Mouse (Mus musculus): ENCODE results near the gene Glod4. TPM values are rescaled to one million over a fixed set of nuclear protein-coding genes. Genes with fewer than 3 reads are reported as not detected.

The Glod4 gene
- polyA plus RNA-seq, 1 experiment from 2014 or later: 121 TPM

GRCm38 (mm10) chr11:76122571-76122970, 121.0 kb downstream of the Glod4 start:
- ATAC-seq (ENCODE audit: low FRiP score): no peak
- no peaks in the 10 kb centered on the region for H3K9me3 ChIP-seq
- H3K9ac ChIP-seq: no peak overlapping the region
- no peaks in the 10 kb centered on the region for H3K4me1 ChIP-seq (replicated peaks)
- H3K4me3 ChIP-seq: no peak overlapping the region
- no peak overlapping the region for H3K27ac ChIP-seq
- no peaks in the 10 kb centered on the region for H3K27me3 ChIP-seq
- H3K4me2 ChIP-seq: no peak overlapping the region
- peaks cover 63% of the 10 kb centered on the region for H3K36me3 ChIP-seq
- WGBS: 96% methylated on average over 2 of the region's 2 CpGs

GRCm38 (mm10) chr11:76121086-76121485, 122.4 kb downstream of the Glod4 start:
- H3K36me3 ChIP-seq: peaks cover 76% of the 10 kb centered on the region
- no peaks in the 10 kb centered on the region for H3K9me3 ChIP-seq
- WGBS: 86% methylated on average over 4 of the region's 4 CpGs
- H3K27me3 ChIP-seq: no peaks in the 10 kb centered on the region
- H3K4me1 ChIP-seq (replicated peaks): no peaks in the 10 kb centered on the region
- H3K4me2 ChIP-seq: no peak overlapping the region
- H3K27ac ChIP-seq: no peak overlapping the region
- H3K4me3 ChIP-seq: no peak overlapping the region
- ATAC-seq (ENCODE audit: low FRiP score): no peak
- no peak overlapping the region for H3K9ac ChIP-seq

DNA sequence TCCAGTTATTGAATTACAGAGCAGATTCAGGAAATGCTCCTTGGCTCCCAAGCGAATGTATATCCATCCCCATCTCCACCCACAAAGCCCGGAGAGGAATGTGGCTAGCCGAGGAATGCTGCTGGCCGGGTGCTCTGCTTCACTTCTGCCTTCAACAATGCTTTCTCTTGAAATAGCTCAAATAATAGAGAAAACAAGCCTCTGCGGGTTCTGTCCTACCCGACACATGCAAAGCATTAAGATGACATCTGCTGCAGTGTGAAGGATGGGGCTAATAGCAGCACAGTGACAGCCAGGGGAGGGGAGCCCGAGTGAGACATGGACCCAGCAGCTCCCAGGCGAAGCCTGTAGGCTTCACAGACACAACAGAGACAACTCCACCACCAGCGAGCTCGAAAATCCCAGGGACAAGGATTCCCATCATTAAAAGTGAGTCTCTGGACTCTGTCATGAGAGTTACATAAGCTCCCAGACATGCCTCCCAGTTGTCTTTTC, 123.1 kb downstream of the Glod4 start:
- no peaks in the 10 kb centered on the region for H3K4me1 ChIP-seq (replicated peaks)
- H3K9ac ChIP-seq: no peak overlapping the region
- no peaks in the 10 kb centered on the region for H3K27me3 ChIP-seq
- no peak overlapping the region for H3K27ac ChIP-seq
- ATAC-seq (ENCODE audit: low FRiP score): no peak
- peaks cover 76% of the 10 kb centered on the region for H3K36me3 ChIP-seq
- no peak overlapping the region for H3K4me3 ChIP-seq
- 71% methylated on average over 10 of the region's 10 CpGs for WGBS
- H3K9me3 ChIP-seq: no peaks in the 10 kb centered on the region
- H3K4me2 ChIP-seq: no peak overlapping the region

DNA sequence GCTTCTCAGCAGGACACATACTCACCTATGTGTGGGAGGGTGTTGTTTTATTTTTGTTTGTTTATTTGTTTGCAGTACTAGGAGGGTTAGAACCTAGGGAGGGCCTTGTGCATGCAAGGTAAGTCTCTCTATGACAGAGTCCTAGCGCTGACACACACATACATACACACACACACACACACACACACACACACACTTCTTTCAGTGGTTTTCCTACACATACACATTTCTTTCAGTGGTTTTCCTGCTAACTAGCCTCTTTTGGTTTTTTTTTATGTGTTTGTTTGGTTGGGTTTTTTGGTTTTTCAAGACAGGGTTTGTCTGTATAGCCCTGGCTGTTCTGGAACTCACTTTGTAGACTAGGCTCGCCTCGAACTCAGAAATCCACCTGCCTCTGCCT, 133.1 kb downstream of the Glod4 start:
- H3K4me1 ChIP-seq (replicated peaks): no peaks in the 10 kb centered on the region
- no peak overlapping the region for H3K9ac ChIP-seq
- WGBS: 95% methylated on average over 3 of the region's 3 CpGs
- no peaks in the 10 kb centered on the region for H3K9me3 ChIP-seq
- peaks cover 75% of the 10 kb centered on the region for H3K36me3 ChIP-seq
- H3K4me2 ChIP-seq: no peak overlapping the region
- ATAC-seq (ENCODE audit: low FRiP score): no peak
- H3K4me3 ChIP-seq: no peak overlapping the region
- no peaks in the 10 kb centered on the region for H3K27me3 ChIP-seq
- no peak overlapping the region for H3K27ac ChIP-seq

- no peaks in the 10 kb centered on the region for H3K4me1 ChIP-seq (replicated peaks)
- WGBS: 90% methylated on average over 11 of the region's 11 CpGs
Measured at GRCm38 (mm10) chr11:76106551-76107496, 136.7 kb downstream of the Glod4 start.

GRCm38 (mm10) chr11:76101154-76101553, 142.4 kb downstream of the Glod4 start:
- Histone ChIP-seq H3K9ac (no peak overlapping the region), H3K9me3 (no peaks in the 10 kb centered on the region), H3K27ac (no peak overlapping the region), H3K4me2 (no peak overlapping the region), H3K4me1 (replicated peaks) (no peaks in the 10 kb centered on the region), H3K4me3 (no peak overlapping the region), H3K36me3 (peaks cover 70% of the 10 kb centered on the region), H3K27me3 (no peaks in the 10 kb centered on the region)
- ATAC-seq (ENCODE audit: low FRiP score): no peak

More at GRCm38 (mm10) chr11:76106551-76107496, 136.7 kb downstream of the Glod4 start:
- Histone ChIP-seq H3K4me2 (no peak overlapping the region), H3K27ac (no peak overlapping the region), H3K9ac (no peak overlapping the region), H3K27me3 (no peaks in the 10 kb centered on the region), H3K36me3 (peaks cover 68% of the 10 kb centered on the region), H3K9me3 (no peaks in the 10 kb centered on the region), H3K4me3 (no peak overlapping the region)
- no peak for ATAC-seq (ENCODE audit: low FRiP score)

DNA sequence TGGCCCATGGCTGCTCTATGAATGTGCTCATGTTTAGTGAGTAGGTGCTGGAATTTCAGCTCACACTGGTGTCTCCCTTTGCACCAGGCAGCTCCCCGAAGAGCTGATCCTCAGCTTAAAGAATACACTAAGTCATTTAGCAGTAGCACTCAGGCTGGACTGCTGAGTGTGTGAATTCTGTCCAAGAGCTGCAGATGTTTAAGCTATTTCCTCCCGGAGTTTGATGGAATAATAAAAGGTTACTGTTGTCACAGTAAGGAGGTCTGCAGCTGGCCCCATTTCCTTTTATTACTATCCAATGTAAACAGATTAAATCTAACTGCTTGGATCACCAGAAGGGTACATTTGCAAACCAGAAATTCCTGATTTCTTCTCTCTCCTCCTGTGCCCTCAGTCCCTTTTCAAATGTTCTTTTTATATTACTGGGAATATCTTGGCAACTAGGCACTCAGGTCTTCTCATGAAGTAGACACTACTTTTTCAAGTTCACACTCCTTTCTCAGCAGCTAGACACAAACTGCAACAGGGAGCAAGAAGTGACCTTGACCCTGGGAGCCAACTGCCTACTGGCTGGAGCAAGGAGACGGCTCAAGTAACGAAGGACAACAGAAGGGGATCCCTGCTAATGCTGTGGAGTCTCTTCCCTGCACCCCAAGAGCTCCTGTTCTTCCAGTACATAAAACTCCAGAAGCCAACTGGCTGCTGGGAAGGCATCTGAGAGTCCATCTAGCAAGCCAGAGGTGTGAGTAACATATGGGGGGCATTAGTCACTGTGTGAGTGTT, 144.1 kb downstream of the Glod4 start:
- Histone ChIP-seq H3K4me1 (replicated peaks) (no peaks in the 10 kb centered on the region), H3K36me3 (peaks cover 56% of the 10 kb centered on the region), H3K4me3 (no peak overlapping the region), H3K9ac (no peak overlapping the region), H3K27ac (no peak overlapping the region), H3K27me3 (no peaks in the 10 kb centered on the region), H3K4me2 (no peak overlapping the region), H3K9me3 (no peaks in the 10 kb centered on the region)
- 80% methylated on average over 4 of the region's 4 CpGs for WGBS
- ATAC-seq (ENCODE audit: low FRiP score): no peak

GRCm38 (mm10) chr11:76093610-76094009, 149.9 kb downstream of the Glod4 start:
- no peak for ATAC-seq (ENCODE audit: low FRiP score)
- Histone ChIP-seq H3K4me2 (no peak overlapping the region), H3K36me3 (peaks cover 52% of the 10 kb centered on the region), H3K27me3 (no peaks in the 10 kb centered on the region), H3K4me3 (no peak overlapping the region), H3K9me3 (no peaks in the 10 kb centered on the region), H3K27ac (no peak overlapping the region), H3K9ac (no peak overlapping the region), H3K4me1 (replicated peaks) (no peaks in the 10 kb centered on the region)
- 93% methylated on average over 8 of the region's 8 CpGs for WGBS

- H3K9ac ChIP-seq: no peak overlapping the region
- ATAC-seq (ENCODE audit: low FRiP score): no peak
- H3K27me3 ChIP-seq: no peaks in the 10 kb centered on the region
- 86% methylated on average over 6 of the region's 6 CpGs for WGBS
- no peaks in the 10 kb centered on the region for H3K9me3 ChIP-seq
- H3K4me1 ChIP-seq (replicated peaks): no peaks in the 10 kb centered on the region
- H3K4me2 ChIP-seq: no peak overlapping the region
- peaks cover 67% of the 10 kb centered on the region for H3K36me3 ChIP-seq
- no peak overlapping the region for H3K4me3 ChIP-seq
- no peak overlapping the region for H3K27ac ChIP-seq
Measured at GRCm38 (mm10) chr11:76089776-76090175, 153.7 kb downstream of the Glod4 start.

DNA sequence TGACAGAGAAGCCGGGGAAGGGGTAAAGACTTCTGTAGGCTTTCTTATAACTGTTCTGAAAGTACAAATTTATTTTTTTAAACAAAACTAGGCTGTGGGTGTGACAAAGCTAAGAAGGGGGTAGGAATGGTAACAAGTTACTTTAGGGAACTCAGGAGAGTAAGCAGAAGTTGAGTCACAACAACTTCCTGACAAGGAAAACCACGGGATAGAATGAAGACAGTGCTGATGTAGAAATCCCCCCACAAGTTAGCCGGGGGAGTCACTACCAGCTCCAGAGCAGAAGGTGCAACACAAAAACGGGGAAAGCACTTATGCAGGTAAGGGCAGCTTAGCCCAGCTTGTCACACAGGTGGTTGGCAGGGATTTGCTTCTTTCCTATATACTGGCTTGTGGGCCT, 155.0 kb downstream of the Glod4 start:
- H3K4me1 ChIP-seq (replicated peaks): no peaks in the 10 kb centered on the region
- no peak for ATAC-seq (ENCODE audit: low FRiP score)
- no peaks in the 10 kb centered on the region for H3K27me3 ChIP-seq
- H3K9me3 ChIP-seq: no peaks in the 10 kb centered on the region
- no peak overlapping the region for H3K27ac ChIP-seq
- no peak overlapping the region for H3K4me2 ChIP-seq
- H3K4me3 ChIP-seq: no peak overlapping the region
- H3K36me3 ChIP-seq: peaks cover 67% of the 10 kb centered on the region
- 86% methylated on average over 4 of the region's 4 CpGs for WGBS
- no peak overlapping the region for H3K9ac ChIP-seq

DNA sequence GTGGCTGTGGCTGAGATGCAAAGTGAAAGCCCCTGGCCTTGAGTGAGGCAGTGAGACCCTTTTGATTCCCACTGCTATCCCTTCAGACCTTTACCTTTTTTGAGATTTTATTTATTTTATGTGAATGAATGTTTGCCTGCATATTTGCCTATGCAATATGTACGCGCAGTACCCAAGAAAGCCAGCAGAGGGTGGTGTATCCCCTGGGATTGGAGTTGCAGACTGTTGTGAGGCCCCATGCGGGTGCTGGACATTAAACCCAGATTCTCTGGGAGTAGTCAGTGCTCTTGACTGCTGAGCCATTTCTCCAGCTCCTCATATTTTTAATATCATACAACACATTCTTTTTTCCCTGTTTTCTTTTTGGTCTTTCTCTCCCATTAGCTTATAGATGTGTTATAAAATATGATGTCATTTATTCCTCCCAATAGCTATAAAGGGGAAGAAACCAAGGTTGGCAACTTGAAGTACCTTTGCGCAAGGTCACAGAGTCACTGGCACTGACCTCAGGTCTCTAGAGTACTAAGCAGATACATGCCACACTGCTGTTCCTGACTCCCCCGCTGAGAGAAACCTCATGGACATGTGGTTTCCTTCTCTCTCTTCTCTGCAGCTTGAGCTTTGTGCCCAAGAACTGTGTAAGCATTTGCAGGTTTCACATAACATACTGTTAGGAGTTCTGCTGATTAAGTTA, 157.5 kb downstream of the Glod4 start:
- Histone ChIP-seq H3K4me1 (replicated peaks) (no peaks in the 10 kb centered on the region), H3K4me2 (no peak overlapping the region), H3K9ac (no peak overlapping the region), H3K27ac (no peak overlapping the region), H3K36me3 (peaks cover 70% of the 10 kb centered on the region), H3K9me3 (no peaks in the 10 kb centered on the region), H3K27me3 (no peaks in the 10 kb centered on the region), H3K4me3 (no peak overlapping the region)
- ATAC-seq (ENCODE audit: low FRiP score): no peak
- WGBS: 71% methylated on average over 5 of the region's 5 CpGs

- Histone ChIP-seq H3K9ac (no peak overlapping the region), H3K4me3 (no peak overlapping the region), H3K27ac (no peak overlapping the region), H3K9me3 (no peaks in the 10 kb centered on the region), H3K27me3 (no peaks in the 10 kb centered on the region), H3K4me1 (replicated peaks) (no peaks in the 10 kb centered on the region), H3K4me2 (no peak overlapping the region), H3K36me3 (peaks cover 75% of the 10 kb centered on the region)
- 95% methylated on average over 1 of the region's 1 CpGs for WGBS
- no peak for ATAC-seq (ENCODE audit: low FRiP score)
Measured at GRCm38 (mm10) chr11:76084943-76085342, 158.6 kb downstream of the Glod4 start.
